Mouse (Mus musculus) layer of hippocampus, postnatal 10 days (tissue): ENCODE data around the gene Gm20929. TPM values are rescaled to one million over a fixed set of nuclear protein-coding genes. Genes with fewer than 3 reads are reported as not detected.
"Not testable (repeated sequence)": the region's sequence is repeated elsewhere in the genome, so short reads cannot be mapped to it uniquely, and the experiment has no call there.

Experiments
- DNase-seq, 2 experiments: peaks; one replicate each; pipeline ENCODE4 v3.0.0; 2021; ENCODE audit warnings: low spot score in 2 of 2
- long read RNA-seq: library from polyadenylated mRNA; stranded (forward); transcript quantifications from one replicate; pipeline ENCODE4 v2.0.0, GENCODE M21; 2023
- total RNA-seq, 2 experiments: library from RNA; stranded (reverse); gene quantifications; 2 replicates each; pipeline ENCODE4 v1.2.3; 2021

The Gm20929 gene
- total RNA-seq = not detected
- long read RNA-seq = 0 reads

DNA sequence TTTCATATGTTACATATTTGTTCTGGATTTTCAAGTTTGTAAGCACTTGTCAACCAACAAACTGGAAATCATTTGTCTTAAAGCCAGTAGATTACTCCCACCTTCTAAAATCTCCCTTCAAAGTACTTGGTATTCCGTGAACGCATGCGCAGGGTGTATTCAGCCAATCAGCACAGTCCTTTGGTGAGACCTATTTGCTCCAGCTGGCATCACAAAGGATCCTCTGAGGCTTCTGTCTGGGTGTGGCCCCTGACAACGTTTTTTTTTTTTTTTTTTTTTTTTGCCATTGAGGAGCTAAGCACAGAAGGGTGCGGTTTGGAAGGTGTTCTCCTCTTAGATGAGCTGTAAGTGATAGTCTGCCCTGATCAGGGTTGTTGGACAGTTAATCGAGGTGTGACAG, at the start of gene Gm20929:
Gene Gm20929, plus strand, starts transcription at position 301 of the 400 bp plus-strand sequence.
- DNase-seq = not testable (repeated sequence)
